In genomic region chr4:40279276-40279900, GRCm38 (mm10) we compare ENCODE assay signal across 8 mouse cellular contexts. TPM values are rescaled to one million over a fixed set of nuclear protein-coding genes. Genes with fewer than 3 reads are reported as not detected.
DNase-seq lines count a peak whose midpoint lies in the region; ATAC-seq and TF ChIP-seq lines count a peak whose summit lies in the region.

Ndufb6 (minus strand) TSS chr4:40279421.

- in situ Hi-C loops in CH12.LX (cut with MboI; ENCODE audit: low pct_ligation_motif_present, low pct_unique_long_range_greater_than_20kb, low sequenced_read_pairs), result no loop called here

- peak; percentile 89 for TF ChIP-seq POLR2A in CH12.LX (IDR thresholded peaks at IDR 0.05; ENCODE audit: low read depth, low read length)
- peak; percentile 93 for TF ChIP-seq POLR2A in testis, adult 2 months (IDR thresholded peaks at IDR 0.05; ENCODE audit: control insufficient read depth, low read depth, low read length)

- H3K9me3 ChIP-seq in CH12.LX (replicated peaks; ENCODE audit: low read length), result no peaks in the 10 kb centered on the region
- H3K9me3 ChIP-seq in forebrain, embryonic 12.5 days, result no peaks in the 10 kb centered on the region
- H3K9me3 ChIP-seq in heart, postnatal 0 days (replicated peaks; ENCODE audit: control insufficient read depth, low read length), result no peaks in the 10 kb centered on the region
- no peaks in the 10 kb centered on the region for H3K9me3 ChIP-seq in liver, embryonic 16.5 days (replicated peaks; ENCODE audit: control insufficient read depth, low read length)
- no peaks in the 10 kb centered on the region for H3K9me3 ChIP-seq in neural tube, embryonic 13.5 days

- peak within 1 kb of the TSS; percentile 69; the same call in 1 of the 2 replicates for H3K27ac ChIP-seq in CH12.LX (ENCODE audit: insufficient read depth, low read depth)
- H3K27ac ChIP-seq in forebrain, embryonic 12.5 days, result peak within 1 kb of the TSS; percentile 47
- H3K27ac ChIP-seq in heart, postnatal 0 days (ENCODE audit: low read depth), result peak within 1 kb of the TSS; percentile 80
- H3K27ac ChIP-seq in liver, embryonic 16.5 days (ENCODE audit: low read length), result peak within 1 kb of the TSS; percentile 81
- H3K27ac ChIP-seq in neural tube, embryonic 13.5 days (replicated peaks), result peak within 1 kb of the TSS; percentile 64
- peak within 1 kb of the TSS; percentile 79 for H3K27ac ChIP-seq in testis, adult 2 months (ENCODE audit: control insufficient read depth, insufficient read depth, low read depth, low read length)

- H3K36me3 ChIP-seq in CH12.LX (replicated peaks in 1 of 2; ENCODE audit: control insufficient read depth in 1 of 2, insufficient read depth in 1 of 2, low read length in 1 of 2), result peaks cover 12 to 27% of the 10 kb centered on the region in 2 experiments
- H3K36me3 ChIP-seq in forebrain, embryonic 12.5 days (replicated peaks), result peaks cover 19% of the 10 kb centered on the region
- peaks cover 20% of the 10 kb centered on the region for H3K36me3 ChIP-seq in heart, postnatal 0 days (replicated peaks; ENCODE audit: control insufficient read depth, insufficient read depth, low read length)
- H3K36me3 ChIP-seq in liver, embryonic 16.5 days (ENCODE audit: control insufficient read depth, insufficient read depth), result no peaks in the 10 kb centered on the region
- peaks cover 24% of the 10 kb centered on the region for H3K36me3 ChIP-seq in neural tube, embryonic 13.5 days
- H3K36me3 ChIP-seq in testis, adult 2 months (ENCODE audit: control insufficient read depth, insufficient read depth, low read length), result no peaks in the 10 kb centered on the region

- peak within 1 kb of the TSS; percentile 98 for H3K4me2 ChIP-seq in CH12.LX (ENCODE audit: insufficient read depth, low read depth, poor library complexity, severe bottlenecking)
- H3K4me2 ChIP-seq in forebrain, embryonic 12.5 days, result peak within 1 kb of the TSS; percentile 94
- peak within 1 kb of the TSS; percentile 86 for H3K4me2 ChIP-seq in heart, postnatal 0 days (ENCODE audit: low read depth, low read length)
- H3K4me2 ChIP-seq in liver, embryonic 16.5 days (ENCODE audit: low read depth, low read length), result peak within 1 kb of the TSS; percentile 88
- peak within 1 kb of the TSS; percentile 87 for H3K4me2 ChIP-seq in neural tube, embryonic 13.5 days

- TF ChIP-seq EP300 in CH12.LX (IDR thresholded peaks at IDR 0.05; ENCODE audit: low read length), result no peak
- 0 out of 2 replicates have a peak, but pooled peaks have one; percentile 30 for TF ChIP-seq EP300 in heart, postnatal 0 days (IDR thresholded peaks at IDR 0.05; ENCODE audit: low read depth)

- under 1% methylated on average over 36 of the region's 36 CpGs for WGBS in forebrain, embryonic 12.5 days
- under 1% methylated on average over 36 of the region's 36 CpGs for WGBS in heart, postnatal 0 days
- under 1% methylated on average over 36 of the region's 36 CpGs for WGBS in liver, embryonic 16.5 days (ENCODE audit: insufficient replicate concordance)
- WGBS in neural tube, embryonic 13.5 days, result under 1% methylated on average over 36 of the region's 36 CpGs

- no peaks in the 10 kb centered on the region for H3K27me3 ChIP-seq in CH12.LX (replicated peaks)
- H3K27me3 ChIP-seq in forebrain, embryonic 12.5 days, result no peaks in the 10 kb centered on the region
- no peaks in the 10 kb centered on the region for H3K27me3 ChIP-seq in heart, postnatal 0 days (ENCODE audit: control insufficient read depth, insufficient read depth, low read length)
- no peaks in the 10 kb centered on the region for H3K27me3 ChIP-seq in liver, embryonic 16.5 days (ENCODE audit: control insufficient read depth, insufficient read depth, low read depth, low read length)
- H3K27me3 ChIP-seq in neural tube, embryonic 13.5 days, result no peaks in the 10 kb centered on the region
- no peaks in the 10 kb centered on the region for H3K27me3 ChIP-seq in testis, adult 2 months (ENCODE audit: control insufficient read depth, insufficient read depth, low read length)

- no peak for TF ChIP-seq CTCF in CH12.LX (conservative IDR thresholded peaks at IDR 0.05 in 1 of 2, IDR thresholded peaks at IDR 0.05 in 1 of 2; ENCODE audit: low read depth in 2 of 2, low read length in 2 of 2)
- TF ChIP-seq CTCF in heart, postnatal 0 days (IDR thresholded peaks at IDR 0.05; ENCODE audit: low read depth), result no peak
- TF ChIP-seq CTCF in testis, adult 2 months (IDR thresholded peaks at IDR 0.05; ENCODE audit: control insufficient read depth, insufficient read depth, insufficient replicate concordance, low read depth, low read length), result no peak

- dilution Hi-C loops in CH12.LX (cut with MboI; ENCODE audit: extremely low pct_ligation_motif_present, extremely low pct_unique_long_range_greater_than_20kb, low sequenced_read_pairs), result no loop called here

- H3K9ac ChIP-seq in CH12.LX (ENCODE audit: insufficient read depth, low read depth), result peak within 1 kb of the TSS; percentile 95
- H3K9ac ChIP-seq in forebrain, embryonic 12.5 days, result peak within 1 kb of the TSS; percentile 82
- H3K9ac ChIP-seq in heart, postnatal 0 days (replicated peaks; ENCODE audit: low read depth, low read length), result peak within 1 kb of the TSS; percentile 87
- peak within 1 kb of the TSS; percentile 83 for H3K9ac ChIP-seq in liver, embryonic 16.5 days (ENCODE audit: low read depth, low read length)
- H3K9ac ChIP-seq in neural tube, embryonic 13.5 days, result peak within 1 kb of the TSS; percentile 93

- peak; percentile 96 for ATAC-seq in forebrain, embryonic 12.5 days (ENCODE audit: low FRiP score)
- ATAC-seq in heart, postnatal 0 days (ENCODE audit: insufficient read depth, low read depth), result peak; percentile 98
- peak; percentile 98 for ATAC-seq in liver, embryonic 16.5 days (ENCODE audit: low read depth)
- ATAC-seq in neural tube, embryonic 13.5 days (ENCODE audit: low read depth), result peak; percentile 96

- peak within 1 kb of the TSS; percentile 87 to 99 (median 96) for H3K4me3 ChIP-seq in CH12.LX (replicated peaks in 1 of 3; ENCODE audit: low read depth in 2 of 3, low read length in 2 of 3, poor library complexity in 1 of 3)
- peak within 1 kb of the TSS; percentile 85 for H3K4me3 ChIP-seq in forebrain, embryonic 12.5 days (replicated peaks)
- peak within 1 kb of the TSS; percentile 87 for H3K4me3 ChIP-seq in heart, postnatal 0 days (ENCODE audit: low read depth, low read length)
- H3K4me3 ChIP-seq in liver, embryonic 16.5 days (ENCODE audit: low read depth, low read length), result peak within 1 kb of the TSS; percentile 94
- H3K4me3 ChIP-seq in neural tube, embryonic 13.5 days, result peak within 1 kb of the TSS; percentile 87
- H3K4me3 ChIP-seq in testis, adult 2 months (ENCODE audit: control insufficient read depth, low read depth, low read length), result peak within 1 kb of the TSS; percentile 94

- H3K79me2 ChIP-seq in CH12.LX (replicated peaks; ENCODE audit: control insufficient read depth, extremely low read depth, insufficient read depth, poor library complexity, severe bottlenecking), result peaks cover 13% of the 10 kb centered on the region

- peak; percentile 95 for DNase-seq in CH12.LX (ENCODE audit: extremely low read depth)
- peak; percentile 87 for DNase-seq in c-Kit-positive CD71-positive TER-119-negative erythroid progenitor cells, embryonic 14.5 days (ENCODE audit: low read depth)
- peak; percentile 93 for DNase-seq in heart, postnatal 0 days (ENCODE audit: low spot score)
- DNase-seq in kidney, postnatal 4 days, result peak; percentile 98

- H3K4me1 ChIP-seq in CH12.LX (ENCODE audit: control insufficient read depth in 1 of 2, insufficient read depth in 2 of 2), result peaks cover 4 to 23% of the 10 kb centered on the region in 2 experiments
- peaks cover 13% of the 10 kb centered on the region for H3K4me1 ChIP-seq in forebrain, embryonic 12.5 days
- H3K4me1 ChIP-seq in heart, postnatal 0 days (ENCODE audit: control insufficient read depth, insufficient read depth), result peaks cover 12% of the 10 kb centered on the region
- H3K4me1 ChIP-seq in liver, embryonic 16.5 days (ENCODE audit: control insufficient read depth, low read depth, low read length), result peaks cover 7% of the 10 kb centered on the region
- H3K4me1 ChIP-seq in neural tube, embryonic 13.5 days (replicated peaks), result peaks cover 14% of the 10 kb centered on the region
- H3K4me1 ChIP-seq in testis, adult 2 months (ENCODE audit: control insufficient read depth, insufficient read depth, low read length), result no peaks in the 10 kb centered on the region; the same call in 1 of the 2 replicates

- no peak for TF ChIP-seq RAD21 in CH12.LX (IDR thresholded peaks at IDR 0.05; ENCODE audit: low read depth, low read length)

TF ChIP-seq in CH12.LX, 34 proteins besides CTCF, POLR2A, EP300 and RAD21 (continues in another document):
- peak; percentile 86 for TF ChIP-seq ELF1 (IDR thresholded peaks at IDR 0.05; ENCODE audit: low read depth, low read length)
- peak; percentile 65; the same call in 1 of the 2 replicates for TF ChIP-seq MAX (IDR thresholded peaks at IDR 0.05; ENCODE audit: low read length)
- 0 out of 2 replicates have a peak, but pooled peaks have one; percentile 15 for TF ChIP-seq ETS1 (conservative IDR thresholded peaks at IDR 0.05; ENCODE audit: low read depth, low read length)
- TF ChIP-seq UBTF (IDR thresholded peaks at IDR 0.05; ENCODE audit: low read depth, low read length), result no peak
- peak; percentile 82 for TF ChIP-seq POLR2AphosphoS2 (IDR thresholded peaks at IDR 0.05; ENCODE audit: low read depth, low read length)
- TF ChIP-seq MEF2A (IDR thresholded peaks at IDR 0.05; ENCODE audit: borderline replicate concordance, low read depth, low read length), result 0 out of 2 replicates have a peak, but pooled peaks have one; percentile 43
- no peak for TF ChIP-seq SMC3 (IDR thresholded peaks at IDR 0.05; ENCODE audit: low read depth, low read length)
- TF ChIP-seq KAT2A (IDR thresholded peaks at IDR 0.05; ENCODE audit: insufficient replicate concordance, low read length), result peak; percentile 64; the same call in 1 of the 2 replicates
- TF ChIP-seq SIN3A (IDR thresholded peaks at IDR 0.05; ENCODE audit: low read length), result peak; percentile 97
- no peak for TF ChIP-seq USF1 (IDR thresholded peaks at IDR 0.05; ENCODE audit: low read depth, low read length)
- TF ChIP-seq BHLHE40 (IDR thresholded peaks at IDR 0.05; ENCODE audit: low read depth, low read length), result no peak
- TF ChIP-seq NELFE (IDR thresholded peaks at IDR 0.05; ENCODE audit: low read depth, low read length), result peak; percentile 93
- no peak for TF ChIP-seq ZC3H11A (IDR thresholded peaks at IDR 0.05; ENCODE audit: low read depth, low read length)

RNA-seq across cellular contexts. Expression of gene Ndufb6, which starts in this region (rescaled TPM):
- total RNA-seq in CH12.LX (2012; rRNA removed) (205 and 227 TPM in 2 replicates), CH12.LX (2014; rRNA removed) (222 and 253 TPM in 2 replicates)
- polyA plus RNA-seq in CH12.LX (2012; ENCODE audit: insufficient read length, low read depth), result 144 and 159 TPM in 2 replicates
- 272 and 275 TPM in 2 replicates for polyA plus RNA-seq in forebrain, embryonic 12.5 days (2016; fragmentation: Nextera tagmentation; extraction: Ambion mirVana)
- total RNA-seq in heart, postnatal 0 days (2014; rRNA removed; ENCODE audit: low replicate concordance), result 452 and 553 TPM in 2 replicates
- 1,016 and 1,052 TPM in 2 replicates for polyA plus RNA-seq in heart, postnatal 0 days (2015; fragmentation: Nextera tagmentation; extraction: Ambion mirVana)
- polyA plus RNA-seq in liver, embryonic 16.5 days (2015; fragmentation: Nextera tagmentation; extraction: Ambion mirVana), result 142 and 153 TPM in 2 replicates
- polyA plus RNA-seq in neural tube, embryonic 13.5 days (2015; fragmentation: Nextera tagmentation; extraction: Ambion mirVana), result 359 and 361 TPM in 2 replicates
- polyA plus RNA-seq in testis, adult 2 months (2012; rRNA removed), result 56.3 and 58.2 TPM in 2 replicates

Comparison
In these comparisons a context has a peak if more than half of its experiments do, and no peak if none do; other contexts are left out.
1. Peak in every context shown above with its lines: DNase-seq, ATAC-seq, H3K4me3 ChIP-seq and H3K27ac ChIP-seq.